Mouse (Mus musculus): ENCODE data around the gene Reep1.
"Not testable (repeated sequence)": the region's sequence is repeated elsewhere in the genome, so short reads cannot be mapped to it uniquely, and the experiment has no call there.

The Reep1 gene

GRCm38 (mm10) chr6:71846906-71847305 is 139.5 kb downstream of the Reep1 start:
- not testable (repeated sequence) for DNase-seq (ENCODE audit: low spot score)

All from left cerebral cortex, adult 11 months (tissue).